Mouse (Mus musculus) cerebellum, postnatal 4 days (tissue): ENCODE data around the gene Tstd1.

Experiments used
- DNase-seq, 2 experiments: peaks; one replicate each; pipeline ENCODE4 v3.0.0; 2022; ENCODE audit warnings: low spot score in 2 of 2, mixed read lengths in 1 of 2

The Tstd1 gene

DNA sequence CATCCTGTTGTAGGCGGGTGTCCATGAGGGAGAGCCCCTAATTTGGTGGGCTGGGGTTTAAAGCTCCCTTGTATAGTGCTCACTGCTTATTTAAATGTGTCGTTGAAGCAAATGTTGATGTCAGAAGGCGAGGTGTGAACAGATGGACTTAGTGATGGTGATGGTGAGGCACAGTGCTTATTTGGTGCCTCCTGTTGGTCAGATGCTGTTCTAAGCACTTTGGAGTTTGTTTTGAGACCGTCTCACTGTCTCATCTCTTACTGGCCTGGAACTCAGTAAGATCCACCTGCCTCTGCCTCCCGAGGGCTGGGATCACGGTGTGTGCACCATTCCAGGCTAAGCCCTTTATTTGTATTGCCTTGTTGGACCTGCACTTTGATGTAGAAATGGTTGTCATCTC lies 36.3 kb downstream of the Tstd1 start:
- DNase-seq = no peak

DNA sequence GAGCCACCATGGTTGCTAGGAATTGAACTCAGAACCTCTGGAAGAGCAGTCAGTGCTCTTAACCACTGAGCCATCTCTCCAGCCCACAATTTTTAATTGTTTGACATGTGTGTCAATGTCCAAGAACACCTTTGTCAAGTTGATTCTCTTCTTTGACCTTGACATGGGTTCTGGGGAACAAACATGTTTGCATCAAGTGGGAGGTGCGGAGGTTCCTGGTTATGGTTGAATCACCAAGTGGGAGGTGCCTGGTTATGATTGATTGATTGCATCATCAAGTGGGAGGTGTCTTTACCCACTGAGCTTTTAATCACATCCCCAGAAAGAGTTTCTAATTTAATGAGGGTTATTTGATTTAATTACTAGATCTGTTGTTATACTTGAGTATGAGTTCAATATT lies 38.9 kb downstream of the Tstd1 start:
- no peak for DNase-seq

DNA sequence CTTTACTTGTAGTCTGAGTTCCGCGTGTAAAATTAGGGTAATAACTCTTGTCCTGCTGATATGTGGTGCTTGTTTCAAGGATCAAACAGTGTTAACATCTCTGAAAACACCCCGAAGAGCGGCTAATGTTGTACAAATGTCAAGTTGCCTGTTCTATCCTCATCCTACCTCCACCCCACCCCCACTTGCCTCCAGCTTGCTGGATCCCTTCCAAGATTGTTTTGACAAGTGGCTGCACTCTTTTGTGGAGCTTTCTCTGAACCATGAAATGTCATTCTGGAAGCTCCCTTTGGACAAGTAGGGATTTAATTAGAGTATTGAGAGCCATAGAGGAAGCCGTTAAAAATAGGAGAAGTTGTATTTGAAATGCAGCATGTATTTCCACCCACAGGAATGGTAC lies 41.1 kb downstream of the Tstd1 start:
- peak in 1 of 2 experiments; percentile 7 for DNase-seq

DNA sequence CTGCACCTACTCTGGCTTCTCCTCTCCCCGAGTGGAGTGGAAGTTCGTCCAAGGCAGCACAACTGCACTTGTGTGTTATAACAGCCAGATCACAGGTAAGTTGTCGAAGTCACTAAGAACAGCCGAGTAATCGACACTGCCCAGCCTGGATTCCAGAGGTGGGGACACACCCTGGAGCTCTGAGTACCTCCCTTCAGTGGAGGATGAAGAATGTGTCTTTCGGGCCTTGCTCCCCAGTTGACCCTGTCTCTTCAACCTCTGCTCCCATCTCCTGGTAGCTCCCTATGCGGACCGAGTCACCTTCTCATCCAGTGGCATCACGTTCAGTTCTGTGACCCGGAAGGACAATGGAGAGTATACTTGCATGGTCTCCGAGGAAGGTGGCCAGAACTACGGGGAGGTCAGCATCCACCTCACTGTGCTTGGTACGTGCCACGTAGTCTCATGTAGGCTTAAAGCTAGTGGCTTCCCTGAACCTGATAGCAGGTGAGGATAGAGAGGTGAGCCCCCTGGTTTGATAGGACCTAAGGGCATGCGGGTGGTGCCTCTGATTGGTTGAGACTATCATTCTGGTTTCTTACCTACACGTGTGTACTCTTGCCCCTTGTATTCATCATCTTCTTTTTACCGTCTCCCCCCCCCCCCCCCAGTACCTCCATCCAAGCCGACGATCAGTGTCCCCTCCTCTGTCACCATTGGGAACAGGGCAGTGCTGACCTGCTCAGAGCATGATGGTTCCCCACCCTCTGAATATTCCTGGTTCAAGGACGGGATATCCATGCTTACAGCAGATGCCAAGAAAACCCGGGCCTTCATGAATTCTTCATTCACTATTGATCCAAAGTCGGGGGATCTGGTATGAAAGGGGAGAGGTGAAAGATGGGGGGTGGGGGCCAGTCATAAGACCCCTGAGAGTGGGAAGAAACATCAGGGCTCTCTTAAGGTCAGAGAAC lies 42.2 kb downstream of the Tstd1 start:
- DNase-seq = no peak

DNA sequence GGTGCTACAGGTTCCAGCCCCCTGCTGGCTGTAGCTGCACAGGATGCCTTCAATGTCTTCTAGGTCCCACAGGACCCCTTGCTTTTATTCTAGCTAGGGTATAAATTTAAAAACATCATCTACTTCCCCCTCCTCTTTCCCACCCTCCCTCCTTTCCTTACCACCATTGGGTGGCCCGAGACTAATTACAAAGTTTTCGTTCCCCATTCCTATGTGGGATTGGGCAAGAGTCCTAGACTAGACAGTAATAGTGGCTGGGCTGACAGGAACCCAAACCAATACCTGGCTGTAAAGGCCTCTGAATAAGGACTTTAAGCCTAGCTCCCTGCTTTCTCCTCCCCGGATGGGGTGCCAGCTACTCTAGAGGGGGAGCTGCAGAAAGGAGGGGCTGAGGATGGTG lies 44.5 kb downstream of the Tstd1 start:
- DNase-seq = no peak

DNA sequence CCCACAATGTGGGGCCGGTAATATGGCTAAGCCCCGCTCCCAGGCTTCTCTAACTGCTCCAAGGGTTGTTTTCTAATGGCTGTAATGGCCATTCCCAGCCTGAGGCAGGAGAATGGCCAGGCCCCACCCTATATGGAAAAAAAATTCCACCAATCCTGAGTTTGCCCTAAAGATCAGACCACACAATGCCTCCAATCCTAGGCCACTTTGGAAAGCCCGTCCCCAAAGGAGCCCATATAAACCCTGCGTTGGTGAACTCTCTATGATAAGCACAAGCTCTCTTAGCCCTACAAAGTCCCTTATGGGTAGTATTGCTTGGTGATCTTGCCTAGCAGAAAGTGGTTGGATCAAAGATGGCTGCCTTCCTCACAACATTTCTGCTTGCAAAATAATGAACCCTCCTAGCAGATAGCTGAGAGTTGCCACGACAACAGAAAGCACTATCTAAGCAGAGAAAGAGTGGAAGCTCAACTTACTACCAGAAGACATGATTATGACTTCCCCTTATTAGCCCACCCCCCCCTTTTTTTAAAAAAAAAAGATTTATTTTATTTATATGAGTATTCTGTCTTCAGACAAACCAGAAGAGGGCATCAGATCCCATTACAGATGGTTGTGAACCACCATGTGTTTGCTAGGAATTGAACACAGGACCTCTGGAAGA lies 47.2 kb downstream of the Tstd1 start:
- no peak for DNase-seq

DNA sequence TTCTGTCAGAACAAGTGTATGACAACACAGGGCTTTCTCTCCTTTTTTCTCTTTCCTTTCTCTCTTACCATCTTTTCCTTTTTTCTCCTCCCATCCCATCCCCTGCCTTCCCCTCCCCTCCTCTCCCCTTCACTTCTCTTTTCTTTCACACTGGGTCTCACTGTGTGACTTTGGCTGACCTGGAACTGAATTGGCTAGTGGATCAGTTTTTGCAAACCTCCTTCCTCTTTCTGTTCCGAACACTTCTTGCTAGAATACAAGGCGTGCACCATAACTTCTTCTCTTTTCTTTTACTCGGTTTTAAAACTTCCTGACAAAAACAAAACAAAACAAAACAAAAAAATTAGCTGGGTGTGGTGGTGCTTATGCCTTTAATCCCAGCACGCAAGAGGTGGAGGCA lies 47.9 kb downstream of the Tstd1 start:
- DNase-seq = no peak

DNA sequence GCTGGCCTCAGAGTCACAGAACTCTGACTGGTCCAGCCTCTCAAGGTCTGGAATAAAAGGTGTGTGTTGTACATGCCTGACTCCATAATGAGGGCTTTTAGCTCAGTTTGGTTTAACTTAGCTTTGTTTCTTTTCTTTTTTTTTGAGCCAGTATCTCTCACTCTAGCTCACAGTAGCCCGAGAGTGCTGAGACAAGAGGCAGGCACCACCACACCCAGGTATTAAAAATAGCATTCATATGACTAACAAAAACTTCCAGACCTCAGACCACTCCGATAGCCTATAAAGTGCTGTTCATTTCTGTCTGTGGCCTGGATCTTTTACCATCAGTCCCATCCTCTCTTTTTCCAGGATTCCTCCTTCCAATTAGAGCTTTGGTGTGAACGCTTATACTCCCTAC lies 51.0 kb downstream of the Tstd1 start:
- DNase-seq = no peak
